Mouse (Mus musculus): ENCODE measurements around the gene Klhdc8a. TPM values are rescaled to one million over a fixed set of nuclear protein-coding genes. Genes with fewer than 3 reads are reported as not detected.
"Not testable (repeated sequence)": the region's sequence is repeated elsewhere in the genome, so short reads cannot be mapped to it uniquely, and the experiment has no call there.

Gene Klhdc8a
- polyA plus RNA-seq, 1 experiment from 2014 or later: 10.7 TPM

GRCm38 (mm10) chr1:132338027-132338660 lies 39.7 kb downstream of the Klhdc8a start:
- Histone ChIP-seq H3K9ac (no peak overlapping the region), H3K36me3 (replicated peaks) (no peaks in the 10 kb centered on the region), H3K4me1 (peaks cover 24% of the 10 kb centered on the region), H3K9me3 (no peaks in the 10 kb centered on the region), H3K27me3 (replicated peaks) (no peaks in the 10 kb centered on the region), H3K4me2 (no peak overlapping the region), H3K27ac (no peak overlapping the region), H3K4me3 (no peak overlapping the region)
- ATAC-seq (replicated peaks): no peak
- WGBS: 52% methylated on average over 8 of the region's 8 CpGs

- Histone ChIP-seq H3K9ac (no peak overlapping the region), H3K27me3 (replicated peaks) (no peaks in the 10 kb centered on the region), H3K27ac (no peak overlapping the region), H3K36me3 (replicated peaks) (no peaks in the 10 kb centered on the region), H3K4me3 (no peak overlapping the region), H3K4me1 (no peaks in the 10 kb centered on the region), H3K9me3 (no peaks in the 10 kb centered on the region), H3K4me2 (no peak overlapping the region)
- WGBS: 62% methylated on average over 5 of the region's 5 CpGs
- no peak for ATAC-seq (replicated peaks)
Measured at GRCm38 (mm10) chr1:132341731-132342501, 43.5 kb downstream of the Klhdc8a start.

- Histone ChIP-seq H3K36me3 (replicated peaks) (no peaks in the 10 kb centered on the region), H3K4me3 (no peak overlapping the region), H3K4me2 (no peak overlapping the region), H3K27me3 (replicated peaks) (no peaks in the 10 kb centered on the region), H3K4me1 (no peaks in the 10 kb centered on the region; the same call in 1 of the 2 replicates), H3K9me3 (no peaks in the 10 kb centered on the region), H3K9ac (no peak overlapping the region), H3K27ac (no peak overlapping the region)
- 70% methylated on average over 3 of the region's 3 CpGs for WGBS
- ATAC-seq (replicated peaks): no peak
Measured at GRCm38 (mm10) chr1:132342518-132342917, 44.1 kb downstream of the Klhdc8a start.

GRCm38 (mm10) chr1:132343191-132343590 lies 44.8 kb downstream of the Klhdc8a start:
- 86% methylated on average over 2 of the region's 2 CpGs for WGBS
- Histone ChIP-seq H3K4me2 (no peak overlapping the region), H3K4me3 (no peak overlapping the region), H3K9me3 (no peaks in the 10 kb centered on the region), H3K36me3 (replicated peaks) (no peaks in the 10 kb centered on the region), H3K27me3 (replicated peaks) (no peaks in the 10 kb centered on the region), H3K27ac (no peak overlapping the region), H3K9ac (no peak overlapping the region), H3K4me1 (no peaks in the 10 kb centered on the region; the same call in 1 of the 2 replicates)
- ATAC-seq (replicated peaks): no peak

DNA sequence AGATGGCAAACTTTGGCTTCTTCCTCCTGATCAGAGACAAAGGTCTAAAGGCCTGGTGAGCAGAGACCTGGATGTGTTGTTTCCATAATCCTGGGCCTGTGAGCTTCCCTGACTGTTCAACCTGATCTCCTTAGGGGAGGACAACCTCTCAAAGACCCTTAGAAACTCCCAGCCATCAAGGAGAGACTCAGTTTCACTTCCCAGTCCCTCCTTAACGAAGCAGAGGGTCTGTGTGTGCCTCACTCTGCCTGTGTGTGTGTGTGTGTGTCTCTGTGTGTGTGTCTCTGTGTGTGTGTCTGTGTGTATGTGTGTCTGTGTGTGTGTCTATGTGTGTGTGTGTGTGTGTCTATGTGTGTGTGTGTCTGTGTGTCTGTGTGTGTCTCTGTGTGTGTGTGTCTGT lies 45.2 kb downstream of the Klhdc8a start:
- Histone ChIP-seq H3K27ac (no peak overlapping the region), H3K4me2 (no peak overlapping the region), H3K4me3 (no peak overlapping the region), H3K9ac (no peak overlapping the region), H3K9me3 (no peaks in the 10 kb centered on the region), H3K36me3 (replicated peaks) (no peaks in the 10 kb centered on the region), H3K4me1 (no peaks in the 10 kb centered on the region; the same call in 1 of the 2 replicates), H3K27me3 (replicated peaks) (no peaks in the 10 kb centered on the region)
- ATAC-seq (replicated peaks): no peak
- WGBS: 83% methylated on average over 1 of the region's 1 CpGs

- no peak overlapping the region for H3K9ac ChIP-seq
- no peaks in the 10 kb centered on the region; the same call in 1 of the 2 replicates for H3K4me1 ChIP-seq
- H3K4me3 ChIP-seq: no peak overlapping the region
- H3K9me3 ChIP-seq: no peaks in the 10 kb centered on the region
- no peaks in the 10 kb centered on the region for H3K27me3 ChIP-seq (replicated peaks)
- H3K36me3 ChIP-seq (replicated peaks): no peaks in the 10 kb centered on the region
- H3K4me2 ChIP-seq: no peak overlapping the region
- no peak for ATAC-seq (replicated peaks)
- H3K27ac ChIP-seq: no peak overlapping the region
- 77% methylated on average over 4 of the region's 4 CpGs for WGBS
Measured at GRCm38 (mm10) chr1:132345514-132345913, 47.1 kb downstream of the Klhdc8a start.

DNA sequence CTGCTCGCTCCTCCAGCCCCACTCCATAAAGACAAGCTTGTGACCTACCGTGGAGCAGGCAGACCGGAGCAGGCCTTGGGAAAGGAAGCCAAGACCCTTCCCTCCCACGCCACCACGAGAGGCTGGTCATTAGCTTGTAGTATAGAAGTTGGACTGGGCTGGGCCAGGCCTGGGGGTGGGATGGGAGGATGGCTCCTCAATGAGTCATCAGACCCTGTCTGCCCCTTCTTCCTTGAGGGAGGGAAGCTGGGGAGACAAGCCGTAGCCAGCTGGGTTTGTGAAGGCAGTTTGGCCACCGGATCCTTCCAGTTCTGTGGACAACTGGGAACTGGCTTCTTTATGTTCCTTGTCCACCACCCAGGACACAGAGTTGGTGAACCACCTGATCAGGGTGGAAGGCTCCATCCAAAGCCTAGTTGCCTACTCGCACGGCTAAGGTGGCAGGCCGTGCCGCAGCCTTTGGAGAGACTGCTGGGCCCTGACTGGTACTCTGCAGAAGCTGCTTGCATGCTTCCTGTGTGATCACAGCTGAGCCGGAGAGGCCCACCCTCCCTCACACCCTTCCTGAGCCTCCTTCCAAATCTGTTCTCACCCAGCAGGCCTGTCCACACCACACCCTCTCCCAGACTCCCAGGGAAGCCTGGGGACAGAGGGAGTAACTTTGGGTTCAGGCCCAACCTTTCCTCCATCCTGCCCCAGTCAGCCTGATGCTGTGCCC lies 47.9 kb downstream of the Klhdc8a start:
- WGBS: 94% methylated on average over 12 of the region's 12 CpGs
- no peak overlapping the region for H3K9ac ChIP-seq
- ATAC-seq (replicated peaks): no peak
- no peak overlapping the region for H3K4me2 ChIP-seq
- H3K27ac ChIP-seq: no peak overlapping the region
- H3K4me1 ChIP-seq: no peaks in the 10 kb centered on the region; the same call in 1 of the 2 replicates
- no peaks in the 10 kb centered on the region for H3K36me3 ChIP-seq (replicated peaks)
- no peak overlapping the region for H3K4me3 ChIP-seq
- no peaks in the 10 kb centered on the region for H3K27me3 ChIP-seq (replicated peaks)
- no peaks in the 10 kb centered on the region for H3K9me3 ChIP-seq

GRCm38 (mm10) chr1:132346951-132347350 lies 48.5 kb downstream of the Klhdc8a start:
- no peaks in the 10 kb centered on the region; the same call in 1 of the 2 replicates for H3K4me1 ChIP-seq
- H3K27me3 ChIP-seq (replicated peaks): no peaks in the 10 kb centered on the region
- no peak overlapping the region for H3K4me2 ChIP-seq
- no peaks in the 10 kb centered on the region for H3K9me3 ChIP-seq
- H3K9ac ChIP-seq: no peak overlapping the region
- H3K27ac ChIP-seq: no peak overlapping the region
- no peaks in the 10 kb centered on the region for H3K36me3 ChIP-seq (replicated peaks)
- no peak for ATAC-seq (replicated peaks)
- no peak overlapping the region for H3K4me3 ChIP-seq

- Histone ChIP-seq H3K9me3 (no peaks in the 10 kb centered on the region), H3K27ac (no peak overlapping the region), H3K36me3 (replicated peaks) (no peaks in the 10 kb centered on the region), H3K4me2 (no peak overlapping the region), H3K4me1 (no peaks in the 10 kb centered on the region; the same call in 1 of the 2 replicates), H3K9ac (no peak overlapping the region), H3K4me3 (no peak overlapping the region), H3K27me3 (replicated peaks) (no peaks in the 10 kb centered on the region)
- 84% methylated on average over 5 of the region's 5 CpGs for WGBS
- no peak for ATAC-seq (replicated peaks)
Measured at GRCm38 (mm10) chr1:132348401-132348800, 50.0 kb downstream of the Klhdc8a start.

DNA sequence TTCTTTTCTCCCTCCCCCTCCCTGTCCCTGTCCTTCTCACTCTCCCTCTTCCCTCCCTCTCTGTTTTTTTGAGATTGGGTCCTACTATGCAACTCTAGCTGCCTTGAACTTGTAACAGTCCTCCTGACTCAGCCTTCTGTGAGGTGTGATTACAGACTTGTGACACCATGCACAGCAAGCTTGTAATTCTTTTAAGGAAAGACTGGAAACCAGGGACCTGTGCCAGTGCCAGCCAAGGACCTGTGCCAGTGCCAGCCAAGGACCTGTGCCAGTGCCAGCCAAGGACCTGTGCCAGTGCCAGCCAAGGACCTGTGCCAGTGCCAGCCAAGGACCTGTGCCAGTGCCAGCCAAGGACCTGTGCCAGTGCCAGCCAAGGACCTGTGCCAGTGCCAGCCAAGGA lies 50.6 kb downstream of the Klhdc8a start:
- not testable (repeated sequence) for H3K27ac ChIP-seq; H3K36me3 ChIP-seq (replicated peaks); ATAC-seq (replicated peaks)

DNA sequence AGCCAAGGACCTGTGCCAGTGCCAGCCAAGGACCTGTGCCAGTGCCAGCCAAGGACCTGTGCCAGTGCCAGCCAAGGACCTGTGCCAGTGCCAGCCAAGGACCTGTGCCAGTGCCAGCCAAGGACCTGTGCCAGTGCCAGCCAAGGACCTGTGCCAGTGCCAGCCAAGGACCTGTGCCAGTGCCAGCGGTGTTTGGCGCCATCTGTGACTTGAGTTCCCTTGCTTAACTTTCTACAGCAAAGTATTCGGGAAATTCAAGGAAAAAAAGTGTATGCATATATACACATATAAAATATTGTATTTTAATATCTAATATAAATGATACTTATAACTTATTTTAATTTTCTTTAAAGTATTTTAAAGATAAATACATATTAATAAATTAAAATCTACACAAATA lies 51.2 kb downstream of the Klhdc8a start:
- H3K9ac ChIP-seq; H3K27me3 ChIP-seq (replicated peaks); H3K4me3 ChIP-seq; H3K27ac ChIP-seq; H3K4me1 ChIP-seq; H3K4me2 ChIP-seq; H3K36me3 ChIP-seq (replicated peaks); H3K9me3 ChIP-seq; ATAC-seq (replicated peaks): not testable (repeated sequence)
- 94% methylated on average over 3 of the region's 3 CpGs for WGBS

More for the DNA sequence above, 50.6 kb downstream of the Klhdc8a start:
- H3K27me3 ChIP-seq (replicated peaks); H3K9me3 ChIP-seq; H3K4me1 ChIP-seq; H3K4me3 ChIP-seq; H3K9ac ChIP-seq; H3K4me2 ChIP-seq: not testable (repeated sequence)

GRCm38 (mm10) chr1:132351058-132351457 lies 52.6 kb downstream of the Klhdc8a start:
- H3K36me3 ChIP-seq (replicated peaks): no peaks in the 10 kb centered on the region
- no peaks in the 10 kb centered on the region for H3K27me3 ChIP-seq (replicated peaks)
- H3K4me3 ChIP-seq: no peak overlapping the region
- H3K9ac ChIP-seq: no peak overlapping the region
- no peak overlapping the region for H3K27ac ChIP-seq
- WGBS: 94% methylated on average over 4 of the region's 4 CpGs
- no peak overlapping the region for H3K4me2 ChIP-seq
- peaks cover 10% of the 10 kb centered on the region for H3K4me1 ChIP-seq
- no peak for ATAC-seq (replicated peaks)
- H3K9me3 ChIP-seq: no peaks in the 10 kb centered on the region
